8 mouse cellular contexts compared by ENCODE assay signal in the genomic region with DNA sequence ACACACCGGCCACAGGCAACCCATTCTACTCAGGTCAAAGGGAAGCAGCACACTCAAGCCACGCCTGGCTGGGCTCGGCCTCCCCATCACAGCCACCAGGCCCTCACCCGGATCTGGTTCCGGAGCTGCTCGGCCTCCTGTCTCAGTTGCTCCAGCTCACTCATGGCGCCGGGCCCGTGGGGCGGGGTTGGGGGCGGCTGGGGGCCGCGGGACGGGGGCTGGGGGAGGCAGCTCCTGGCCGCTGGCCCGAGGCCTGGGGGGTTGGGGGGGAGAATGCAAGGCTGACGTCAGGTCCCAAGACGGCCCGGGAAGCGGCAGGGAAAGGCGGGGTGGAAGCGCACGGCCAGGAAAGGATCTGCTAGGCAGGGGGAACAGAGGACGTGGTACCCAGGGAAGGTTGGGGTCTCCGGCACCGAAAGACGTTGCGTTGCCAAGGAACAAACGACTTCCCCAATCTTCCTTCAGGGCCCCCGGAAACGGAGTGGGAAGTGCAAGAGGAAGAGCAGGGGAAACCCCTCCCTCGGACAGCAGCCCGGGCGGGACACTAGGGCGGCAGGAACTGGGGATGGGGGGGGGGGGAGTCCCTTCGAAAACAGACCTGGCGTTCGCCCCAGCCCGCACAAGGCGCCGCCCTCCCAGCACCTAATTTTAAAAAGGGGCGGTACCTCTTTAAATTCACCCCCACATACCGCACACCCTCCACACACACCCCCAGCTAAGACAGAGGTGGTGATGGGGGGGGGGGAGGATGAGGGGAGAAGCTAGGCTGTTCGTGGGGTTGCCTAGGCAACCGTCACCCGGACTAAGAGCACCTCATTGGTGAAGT. TPM values are rescaled to one million over a fixed set of nuclear protein-coding genes. Genes with fewer than 3 reads are reported as not detected.
DNase-seq lines count a peak whose midpoint lies in the region; ATAC-seq and TF ChIP-seq lines count a peak whose summit lies in the region.

No protein-coding gene starts in this region.

- peak overlapping the region; percentile 94 for H3K9ac ChIP-seq in embryonic facial prominence, embryonic 13.5 days
- peak overlapping the region; percentile 88 for H3K9ac ChIP-seq in kidney, embryonic 14.5 days (ENCODE audit: low read depth, low read length)
- H3K9ac ChIP-seq in liver, embryonic 12.5 days, result peak overlapping the region; percentile 95

- H3K36me3 ChIP-seq in embryonic facial prominence, embryonic 13.5 days, result peaks cover 44% of the 10 kb centered on the region
- H3K36me3 ChIP-seq in kidney, embryonic 14.5 days (ENCODE audit: control insufficient read depth, insufficient read depth, low read length), result peaks cover 43% of the 10 kb centered on the region
- peaks cover 48% of the 10 kb centered on the region for H3K36me3 ChIP-seq in liver, embryonic 12.5 days
- H3K36me3 ChIP-seq in testis, adult 2 months (ENCODE audit: control insufficient read depth, insufficient read depth, low read length), result no peaks in the 10 kb centered on the region; the same call in 1 of the 2 replicates

- no peaks in the 10 kb centered on the region for H3K9me3 ChIP-seq in embryonic facial prominence, embryonic 13.5 days
- H3K9me3 ChIP-seq in kidney, embryonic 14.5 days (ENCODE audit: control insufficient read depth, low read length), result no peaks in the 10 kb centered on the region
- no peaks in the 10 kb centered on the region for H3K9me3 ChIP-seq in liver, embryonic 12.5 days (replicated peaks)

- peak overlapping the region; percentile 97 for H3K4me2 ChIP-seq in embryonic facial prominence, embryonic 13.5 days
- H3K4me2 ChIP-seq in kidney, embryonic 14.5 days (replicated peaks; ENCODE audit: low read depth, low read length), result peak overlapping the region; percentile 98
- H3K4me2 ChIP-seq in liver, embryonic 12.5 days, result peak overlapping the region; percentile 98

- under 1% methylated on average over 45 of the region's 46 CpGs for WGBS in embryonic facial prominence, embryonic 13.5 days
- WGBS in kidney, embryonic 14.5 days, result 1% methylated on average over 39 of the region's 46 CpGs
- WGBS in liver, embryonic 12.5 days (ENCODE audit: insufficient replicate concordance), result 13% methylated on average over 46 of the region's 46 CpGs

- peak overlapping the region; percentile 91 for H3K4me3 ChIP-seq in embryonic facial prominence, embryonic 13.5 days
- peak overlapping the region; percentile 91 for H3K4me3 ChIP-seq in kidney, embryonic 14.5 days (ENCODE audit: low read length)
- H3K4me3 ChIP-seq in liver, embryonic 12.5 days, result peak overlapping the region; percentile 92
- peak overlapping the region; percentile 99 for H3K4me3 ChIP-seq in testis, adult 2 months (ENCODE audit: control insufficient read depth, low read depth, low read length)

- no peaks in the 10 kb centered on the region for H3K27me3 ChIP-seq in embryonic facial prominence, embryonic 13.5 days
- H3K27me3 ChIP-seq in kidney, embryonic 14.5 days (ENCODE audit: control insufficient read depth, insufficient read depth, low read length), result no peaks in the 10 kb centered on the region
- no peaks in the 10 kb centered on the region for H3K27me3 ChIP-seq in liver, embryonic 12.5 days (replicated peaks)
- no peaks in the 10 kb centered on the region for H3K27me3 ChIP-seq in testis, adult 2 months (ENCODE audit: control insufficient read depth, insufficient read depth, low read length)

- H3K27ac ChIP-seq in embryonic facial prominence, embryonic 13.5 days, result peak overlapping the region; percentile 93
- H3K27ac ChIP-seq in kidney, embryonic 14.5 days (ENCODE audit: low read depth, low read length), result peak overlapping the region; percentile 81
- H3K27ac ChIP-seq in liver, embryonic 12.5 days, result peak overlapping the region; percentile 81
- H3K27ac ChIP-seq in testis, adult 2 months (ENCODE audit: control insufficient read depth, insufficient read depth, low read depth, low read length), result no peak overlapping the region

- ATAC-seq in embryonic facial prominence, embryonic 13.5 days (ENCODE audit: insufficient number of reproducible peaks, insufficient read depth, low FRiP score, low TSS enrichment, low read depth), result peak; percentile 29; the same call in 1 of the 2 replicates
- ATAC-seq in kidney, embryonic 14.5 days (ENCODE audit: low FRiP score, low TSS enrichment), result peak; percentile 43
- peak; percentile 7 for ATAC-seq in liver, embryonic 12.5 days

- H3K4me1 ChIP-seq in embryonic facial prominence, embryonic 13.5 days, result peaks cover 23% of the 10 kb centered on the region
- peaks cover 16% of the 10 kb centered on the region for H3K4me1 ChIP-seq in kidney, embryonic 14.5 days (ENCODE audit: control insufficient read depth, insufficient read depth, low read length)
- peaks cover 68% of the 10 kb centered on the region for H3K4me1 ChIP-seq in liver, embryonic 12.5 days
- H3K4me1 ChIP-seq in testis, adult 2 months (ENCODE audit: control insufficient read depth, insufficient read depth, low read length), result peaks cover 15% of the 10 kb centered on the region

- no peak for TF ChIP-seq CTCF in testis, adult 2 months (IDR thresholded peaks at IDR 0.05; ENCODE audit: control insufficient read depth, insufficient read depth, insufficient replicate concordance, low read depth, low read length)

- 0 out of 2 replicates have a peak, but pooled peaks have one; percentile 8 for TF ChIP-seq POLR2A in testis, adult 2 months (IDR thresholded peaks at IDR 0.05; ENCODE audit: control insufficient read depth, low read depth, low read length)

- DNase-seq in 416B (ENCODE audit: low read depth) (peak; percentile 74), ZHBTc4 (ENCODE audit: low read depth, low spot score) (peak; percentile 61)
- DNase-seq in heart, adult 9 months (ENCODE audit: low spot score in 2 of 2), result peak; percentile 75 to 85
- DNase-seq in natural killer cell, adult 2 months (ENCODE audit: low spot score in 2 of 2), result peak; percentile 64 to 72

RNA-seq across cellular contexts. Expression of gene Epo, which starts 2.2 kb away (rescaled TPM):
- not detected in 2 replicates for polyA plus RNA-seq in embryonic facial prominence, embryonic 13.5 days (2015; fragmentation: Nextera tagmentation; extraction: Ambion mirVana)
- polyA plus RNA-seq in kidney, embryonic 14.5 days (2014; fragmentation: Nextera tagmentation; extraction: Ambion mirVana), result not detected in 2 replicates
- 1.7 and 2.3 TPM in 2 replicates for polyA plus RNA-seq in liver, embryonic 12.5 days (2016; fragmentation: Nextera tagmentation; extraction: Ambion mirVana)
- polyA plus RNA-seq in testis, adult 2 months (2012; rRNA removed), result not detected in 2 replicates

RNA-seq across cellular contexts. Expression of gene Gnb2, which starts 2.5 kb away (rescaled TPM):
- 360 and 396 TPM in 2 replicates for polyA plus RNA-seq in embryonic facial prominence, embryonic 13.5 days (2015; fragmentation: Nextera tagmentation; extraction: Ambion mirVana)
- polyA plus RNA-seq in kidney, embryonic 14.5 days (2014; fragmentation: Nextera tagmentation; extraction: Ambion mirVana), result 427 and 433 TPM in 2 replicates
- polyA plus RNA-seq in liver, embryonic 12.5 days (2016; fragmentation: Nextera tagmentation; extraction: Ambion mirVana), result 215 and 221 TPM in 2 replicates
- polyA plus RNA-seq in testis, adult 2 months (2012; rRNA removed), result 369 and 402 TPM in 2 replicates

RNA-seq across cellular contexts. Expression of gene Gigyf1, which starts 12.5 kb away (rescaled TPM):
- 16.3 and 17.1 TPM in 2 replicates for polyA plus RNA-seq in embryonic facial prominence, embryonic 13.5 days (2015; fragmentation: Nextera tagmentation; extraction: Ambion mirVana)
- 16.0 and 18.6 TPM in 2 replicates for polyA plus RNA-seq in kidney, embryonic 14.5 days (2014; fragmentation: Nextera tagmentation; extraction: Ambion mirVana)
- 5.6 and 6.0 TPM in 2 replicates for polyA plus RNA-seq in liver, embryonic 12.5 days (2016; fragmentation: Nextera tagmentation; extraction: Ambion mirVana)
- 11.5 and 12.0 TPM in 2 replicates for polyA plus RNA-seq in testis, adult 2 months (2012; rRNA removed)

RNA-seq across cellular contexts. Expression of gene Actl6b, which starts 22.5 kb away (rescaled TPM):
- 2.8 and 4.5 TPM in 2 replicates for polyA plus RNA-seq in embryonic facial prominence, embryonic 13.5 days (2015; fragmentation: Nextera tagmentation; extraction: Ambion mirVana)
- polyA plus RNA-seq in kidney, embryonic 14.5 days (2014; fragmentation: Nextera tagmentation; extraction: Ambion mirVana), result not detected in 2 replicates
- polyA plus RNA-seq in liver, embryonic 12.5 days (2016; fragmentation: Nextera tagmentation; extraction: Ambion mirVana), result not detected in 2 replicates
- 0.25 TPM in 2 replicates for polyA plus RNA-seq in testis, adult 2 months (2012; rRNA removed)

RNA-seq across cellular contexts. Expression of gene Pop7, which starts 28.5 kb away (rescaled TPM):
- 48.0 and 56.2 TPM in 2 replicates for polyA plus RNA-seq in embryonic facial prominence, embryonic 13.5 days (2015; fragmentation: Nextera tagmentation; extraction: Ambion mirVana)
- polyA plus RNA-seq in kidney, embryonic 14.5 days (2014; fragmentation: Nextera tagmentation; extraction: Ambion mirVana), result 57.8 and 69.5 TPM in 2 replicates
- polyA plus RNA-seq in liver, embryonic 12.5 days (2016; fragmentation: Nextera tagmentation; extraction: Ambion mirVana), result 48.4 and 55.3 TPM in 2 replicates
- 10.2 and 12.7 TPM in 2 replicates for polyA plus RNA-seq in testis, adult 2 months (2012; rRNA removed)
